Mouse (Mus musculus) fat pad, adult 2 months (tissue): ENCODE results near the gene Ppm1h.

ENCODE experiments used
- DNase-seq: peaks from one replicate; pipeline ENCODE4 v3.0.0-alpha.2; 2011; ENCODE audit warnings: low read depth, low spot score; ENCODE audit errors: extremely low read depth

Ppm1h gene

GRCm38 (mm10) chr10:122886916-122887527, 208.5 kb downstream of the Ppm1h start:
- no peak for DNase-seq

- DNase-seq, result no peak
These were observed 209.1 kb downstream of the Ppm1h start for GRCm38 (mm10) chr10:122887528-122888183.

GRCm38 (mm10) chr10:122890682-122891350, 212.3 kb downstream of the Ppm1h start:
- no peak for DNase-seq

DNA sequence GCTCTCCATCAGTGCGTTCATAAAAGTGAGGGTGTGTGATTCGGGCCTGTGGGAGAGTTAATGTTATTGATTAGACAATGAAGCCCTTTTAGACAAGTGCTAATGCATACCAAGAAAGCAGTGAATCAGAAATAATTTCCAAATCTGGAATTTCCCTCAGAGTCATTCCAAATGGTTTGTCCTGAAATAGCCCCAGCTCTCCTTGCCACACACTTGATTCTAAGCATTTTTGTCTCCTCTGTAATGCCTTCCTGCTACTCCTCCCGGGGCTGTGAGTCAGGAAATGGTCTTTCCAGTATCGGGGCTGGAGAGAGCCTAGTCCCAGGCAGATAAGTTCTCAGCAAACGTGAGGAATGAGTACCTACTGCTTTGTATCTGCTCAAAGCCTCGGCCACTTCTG, 212.9 kb downstream of the Ppm1h start:
- DNase-seq, result no peak

- no peak for DNase-seq
These were observed 216.1 kb downstream of the Ppm1h start for GRCm38 (mm10) chr10:122894555-122895069.

- no peak for DNase-seq
These were observed 216.7 kb downstream of the Ppm1h start for GRCm38 (mm10) chr10:122895121-122895770.

DNA sequence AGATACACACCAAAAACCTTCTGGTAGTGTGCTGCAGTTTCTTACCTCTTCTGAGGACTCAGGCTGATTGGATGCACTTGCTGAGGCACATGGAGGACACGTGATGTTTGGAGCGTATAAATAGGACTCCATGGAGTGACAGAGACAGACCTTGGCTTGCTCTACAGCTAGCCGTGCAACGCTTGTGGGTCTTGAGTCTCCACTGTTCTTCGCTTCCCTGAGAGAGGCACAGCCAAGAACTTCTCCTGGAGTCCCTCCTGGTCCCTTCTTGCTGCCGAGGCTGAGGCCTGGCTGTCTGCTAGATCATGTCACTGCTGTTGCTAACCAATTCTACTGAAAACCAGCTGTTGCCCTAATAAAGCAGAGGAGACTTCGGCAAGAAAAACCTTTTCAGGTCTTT, 221.4 kb downstream of the Ppm1h start:
- no peak for DNase-seq

DNA sequence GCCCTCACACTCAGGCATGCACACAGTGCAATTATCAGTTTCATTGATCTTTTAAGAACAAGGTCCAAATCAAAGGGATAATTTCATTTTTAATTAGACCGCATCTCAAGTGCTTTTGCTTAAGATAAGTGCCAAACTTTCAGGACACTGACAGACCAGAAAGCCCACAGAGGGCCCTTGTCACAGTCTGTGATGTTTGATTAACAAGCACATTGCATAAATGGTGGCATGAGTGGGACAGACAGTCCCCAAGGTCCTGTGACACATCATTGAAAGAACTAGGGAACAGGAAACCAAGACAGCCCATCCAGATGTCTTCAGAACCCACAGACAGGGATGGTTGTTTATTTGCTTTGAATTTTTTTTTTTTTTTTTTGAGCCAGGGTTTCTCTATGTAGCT, 221.9 kb downstream of the Ppm1h start:
- DNase-seq, result no peak

DNA sequence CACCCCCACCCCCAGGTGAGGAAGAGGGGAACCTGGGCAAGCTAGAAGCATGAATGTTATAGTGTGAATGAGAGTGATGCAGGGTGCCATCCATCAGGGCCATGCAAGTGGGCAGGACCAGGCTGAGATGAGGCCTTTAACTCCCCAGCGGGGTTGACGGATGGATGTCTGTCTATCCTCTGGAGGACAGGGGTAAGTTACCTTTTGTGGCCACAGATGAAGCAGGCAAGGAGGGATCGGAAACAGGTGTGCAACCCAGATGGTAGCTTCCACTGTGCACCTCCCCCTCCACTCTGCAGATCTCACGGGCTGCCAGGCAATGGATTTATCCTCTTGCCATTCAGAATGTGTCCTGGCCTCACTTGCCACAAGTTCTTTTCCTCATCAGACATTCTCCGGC, 222.8 kb downstream of the Ppm1h start:
- no peak for DNase-seq

GRCm38 (mm10) chr10:122909406-122910032, 231.0 kb downstream of the Ppm1h start:
- no peak for DNase-seq

- DNase-seq, result no peak
These were observed 232.2 kb downstream of the Ppm1h start for GRCm38 (mm10) chr10:122910798-122911225.

DNA sequence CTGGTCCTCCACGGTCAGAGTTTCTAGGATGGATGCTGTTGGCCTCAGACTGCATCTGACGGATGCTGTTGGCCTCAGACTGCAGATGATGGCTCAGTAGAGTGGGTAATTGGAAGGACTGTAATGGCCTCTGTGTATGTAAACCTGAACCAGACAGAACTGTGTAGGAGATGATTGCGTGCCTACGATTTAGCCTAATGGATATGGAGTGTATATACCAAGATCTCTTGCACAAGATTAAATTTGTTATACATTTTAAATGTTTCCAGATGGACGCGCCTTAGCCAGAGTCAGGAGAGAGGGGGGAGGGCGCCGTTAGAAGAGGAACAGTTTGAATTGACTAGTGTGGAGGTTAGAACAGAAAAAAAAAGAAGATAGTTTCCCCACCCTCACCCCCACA, 233.1 kb downstream of the Ppm1h start:
- DNase-seq, result no peak

GRCm38 (mm10) chr10:122912086-122912690, 233.6 kb downstream of the Ppm1h start:
- no peak for DNase-seq

- DNase-seq, result no peak
These were observed 234.3 kb downstream of the Ppm1h start for GRCm38 (mm10) chr10:122912701-122913368.

GRCm38 (mm10) chr10:122913393-122913792, 234.8 kb downstream of the Ppm1h start:
- no peak for DNase-seq

DNA sequence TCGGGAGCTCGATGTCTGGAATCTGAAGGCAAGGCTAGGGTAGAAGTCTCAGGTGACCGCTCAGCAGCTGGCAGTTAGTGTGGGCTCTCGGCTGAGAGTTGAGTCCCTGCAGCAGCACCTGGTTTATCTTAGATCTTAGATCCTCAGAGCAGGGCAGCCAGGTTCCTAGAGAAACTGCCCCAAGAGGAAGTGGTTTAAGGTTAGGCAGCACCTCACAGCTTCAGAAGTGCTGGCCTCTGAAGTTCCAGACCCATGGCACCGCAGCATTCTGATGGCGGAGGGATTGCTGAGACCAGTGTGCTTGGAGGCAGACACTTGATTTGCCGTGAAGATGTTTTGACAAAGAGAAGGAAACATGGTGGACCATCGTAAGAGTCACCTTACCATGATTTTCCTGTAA, 237.3 kb downstream of the Ppm1h start:
- DNase-seq, result no peak

- DNase-seq, result no peak
These were observed 239.2 kb downstream of the Ppm1h start for GRCm38 (mm10) chr10:122917648-122918324.

DNA sequence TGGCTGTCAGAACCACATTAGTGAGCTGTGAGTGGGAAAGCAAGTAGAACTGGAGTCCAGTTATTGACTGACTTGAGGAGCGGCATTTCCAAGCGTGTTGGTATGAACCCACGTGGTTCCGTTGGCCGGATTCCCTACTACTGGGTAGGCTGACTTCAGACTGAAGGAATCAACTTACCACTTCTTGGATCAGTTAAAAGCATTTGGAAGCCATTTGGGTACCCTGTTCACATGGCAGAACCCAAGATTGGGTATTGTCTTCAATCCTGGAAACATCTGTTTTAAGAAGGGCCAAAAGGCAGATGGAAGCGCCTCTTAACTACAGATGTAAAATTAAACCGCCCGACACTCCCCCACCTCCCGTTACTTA, 239.7 kb downstream of the Ppm1h start:
- DNase-seq, result no peak

DNA sequence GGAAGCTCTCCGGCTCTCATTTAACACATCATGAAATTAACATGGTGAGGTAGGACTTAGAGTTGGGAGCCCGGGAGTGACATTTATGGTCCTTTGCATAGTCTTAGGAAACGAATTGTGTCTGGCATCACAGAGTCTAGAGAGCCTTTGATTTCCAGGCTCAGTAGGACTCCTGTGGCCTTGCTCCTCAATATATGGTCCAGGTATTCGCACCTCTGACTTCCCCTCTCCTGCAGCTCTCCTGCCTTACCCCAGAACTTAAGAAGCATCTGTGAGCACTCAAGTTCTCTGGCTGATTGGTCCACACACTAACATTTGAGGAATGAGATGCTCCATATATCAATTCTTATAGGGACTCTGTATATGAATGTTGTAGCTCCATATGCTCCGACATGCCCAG, 240.2 kb downstream of the Ppm1h start:
- DNase-seq, result no peak

GRCm38 (mm10) chr10:122919416-122919815, 240.9 kb downstream of the Ppm1h start:
- no peak for DNase-seq
